Mouse (Mus musculus) stomach, postnatal 0 days (tissue): Measurements from ENCODE around the gene Aqp11. TPM values are rescaled to one million over a fixed set of nuclear protein-coding genes. Genes with fewer than 3 reads are reported as not detected.
A peak's percentile ranks its signal among the peaks of the same experiment; 100 is the strongest.

ENCODE experiments used
- ATAC-seq: fragments of 200-750 bp; cut with Nextera tagmentation; 2 replicates; pipeline ENCODE4 v1.8.0; 2017; ENCODE audit not compliant: low FRiP score, low TSS enrichment
- DNase-seq: peaks from one replicate; pipeline ENCODE4 v3.0.0-alpha.2; 2016; ENCODE audit warnings: low spot score
- H3K27ac ChIP-seq: fragments of 300-500 bp; sonication (generic); replicated peaks from 2 replicates; pipeline ENCODE4 v1.5.1; 2014; ENCODE audit warnings: mild to moderate bottlenecking, control low read depth
- H3K27me3 ChIP-seq: fragments of 300-500 bp; sonication (generic); 2 replicates; pipeline ENCODE4 v1.6.1; 2014; ENCODE audit warnings: low read length; ENCODE audit not compliant: control insufficient read depth, insufficient read depth
- H3K36me3 ChIP-seq: fragments of 300-500 bp; sonication (generic); 2 replicates; pipeline ENCODE4 v1.6.1; 2014; ENCODE audit warnings: low read length, mixed read lengths; ENCODE audit not compliant: control insufficient read depth, insufficient read depth
- H3K4me1 ChIP-seq: fragments of 300-500 bp; sonication (generic); replicated peaks from 2 replicates; pipeline ENCODE4 v1.6.1; 2014; ENCODE audit warnings: antibody characterized with exemption; ENCODE audit not compliant: control insufficient read depth, insufficient read depth
- H3K4me2 ChIP-seq: fragments of 300-500 bp; sonication (generic); replicated peaks from 2 replicates; pipeline ENCODE4 v1.6.1; 2014; ENCODE audit warnings: low read depth, mild to moderate bottlenecking, control low read depth, moderate library complexity
- H3K4me3 ChIP-seq: fragments of 300-500 bp; sonication (generic); 2 replicates; pipeline ENCODE4 v1.5.1; 2014; ENCODE audit warnings: low read depth, low read length, control low read depth
- H3K9ac ChIP-seq: fragments of 300-500 bp; sonication (generic); 2 replicates; pipeline ENCODE4 v1.6.1; 2014; ENCODE audit warnings: mild to moderate bottlenecking, low read length, control low read depth, mixed read lengths
- H3K9me3 ChIP-seq: fragments of 300-500 bp; sonication (generic); 2 replicates; pipeline ENCODE4 v1.6.1; 2016; ENCODE audit warnings: low read length; ENCODE audit not compliant: control insufficient read depth
- CTCF ChIP-seq: IDR thresholded peaks from 2 replicates; pipeline ENCODE4 v1.5.1; 2016; ENCODE audit warnings: antibody characterized with exemption, low read depth, mild to moderate bottlenecking, moderate library complexity
- EP300 ChIP-seq: optimal IDR thresholded peaks from 2 replicates; pipeline ENCODE3; 2016; ENCODE audit warnings: antibody characterized with exemption
- WGBS: fragments of 180-500 bp; shearing (Covaris S2); extraction: QIAGEN DNeasy Blood & Tissue Kit; methylation state at CpG from one replicate; pipeline ENCODE4 v1.1.7; 2014; 5-methylcytosine and 5-hydroxymethylcytosine counted together
- polyA plus RNA-seq: library from polyadenylated mRNA; unstranded; fragments of >200 nt; fragmentation: Nextera tagmentation; extraction: Ambion mirVana; gene quantifications from 2 replicates; pipeline ENCODE4 v1.2.1, GENCODE M21; 2015

The Aqp11 gene
- polyA plus RNA-seq, 1 experiment from 2014 or later, result 22.0 TPM

DNA sequence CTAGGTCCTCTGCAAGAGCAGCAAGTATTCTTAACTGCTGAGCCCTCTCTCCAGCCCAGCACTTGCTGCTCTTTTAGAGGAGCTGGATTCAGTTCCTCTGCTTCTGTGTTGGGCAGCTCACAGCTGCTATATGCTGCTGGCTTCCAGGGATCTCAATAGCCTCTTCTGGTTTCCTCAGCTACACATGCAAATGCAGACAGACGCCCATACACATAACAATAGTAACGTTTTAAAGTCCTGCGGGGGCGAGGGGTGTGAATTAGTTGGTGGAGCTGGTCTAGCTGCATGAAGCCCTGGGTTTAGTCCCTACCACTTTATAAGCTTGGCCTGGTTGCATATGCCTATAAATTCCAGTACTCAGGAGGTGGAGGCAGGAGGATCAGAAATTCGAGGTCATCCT, 19.0 kb downstream of the Aqp11 start:
- no peak for ATAC-seq
- no peak overlapping the region for H3K4me3 ChIP-seq
- no peaks in the 10 kb centered on the region for H3K27me3 ChIP-seq
- H3K9me3 ChIP-seq, result no peaks in the 10 kb centered on the region
- H3K4me2 ChIP-seq, result no peak overlapping the region
- H3K36me3 ChIP-seq, result peaks cover 8% of the 10 kb centered on the region
- H3K4me1 ChIP-seq, result no peaks in the 10 kb centered on the region
- 86% methylated on average over 5 of the region's 5 CpGs for WGBS
- no peak for DNase-seq
- H3K9ac ChIP-seq, result no peak overlapping the region
- TF ChIP-seq CTCF, result no peak
- no peak for TF ChIP-seq EP300
- H3K27ac ChIP-seq, result no peak overlapping the region

- H3K9me3 ChIP-seq, result no peaks in the 10 kb centered on the region
- no peak overlapping the region for H3K4me3 ChIP-seq
- H3K27me3 ChIP-seq, result no peaks in the 10 kb centered on the region
- H3K27ac ChIP-seq, result no peak overlapping the region
- DNase-seq (no peak), ATAC-seq (no peak)
- no peak overlapping the region for H3K9ac ChIP-seq
- H3K36me3 ChIP-seq, result peaks cover 10% of the 10 kb centered on the region
- 74% methylated on average over 1 of the region's 1 CpGs for WGBS
- H3K4me2 ChIP-seq, result no peak overlapping the region
- TF ChIP-seq CTCF, result no peak
- no peak for TF ChIP-seq EP300
- no peaks in the 10 kb centered on the region for H3K4me1 ChIP-seq
These were observed 20.8 kb downstream of the Aqp11 start for GRCm38 (mm10) chr7:97717326-97717725.

DNA sequence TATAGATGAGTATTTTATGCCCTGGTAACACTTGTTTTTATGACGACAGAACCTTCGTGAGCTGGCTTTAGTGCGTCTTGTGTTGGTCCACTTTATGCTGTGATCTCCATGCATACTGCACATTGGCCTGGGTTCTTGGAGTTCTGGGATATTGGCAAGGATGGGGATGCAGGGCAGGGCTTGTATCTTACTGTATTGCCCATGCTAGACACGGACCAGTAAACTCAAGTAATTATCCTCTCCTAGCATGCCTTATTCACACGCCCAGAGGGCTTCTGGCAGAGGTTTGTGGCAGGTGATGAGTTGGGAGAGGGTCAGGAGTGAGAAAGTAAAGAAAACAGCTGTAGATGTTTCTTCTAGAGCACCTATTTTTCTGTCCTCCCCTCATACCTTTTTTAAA, 23.4 kb downstream of the Aqp11 start:
- peaks cover 10% of the 10 kb centered on the region for H3K36me3 ChIP-seq
- 95% methylated on average over 5 of the region's 5 CpGs for WGBS

DNA sequence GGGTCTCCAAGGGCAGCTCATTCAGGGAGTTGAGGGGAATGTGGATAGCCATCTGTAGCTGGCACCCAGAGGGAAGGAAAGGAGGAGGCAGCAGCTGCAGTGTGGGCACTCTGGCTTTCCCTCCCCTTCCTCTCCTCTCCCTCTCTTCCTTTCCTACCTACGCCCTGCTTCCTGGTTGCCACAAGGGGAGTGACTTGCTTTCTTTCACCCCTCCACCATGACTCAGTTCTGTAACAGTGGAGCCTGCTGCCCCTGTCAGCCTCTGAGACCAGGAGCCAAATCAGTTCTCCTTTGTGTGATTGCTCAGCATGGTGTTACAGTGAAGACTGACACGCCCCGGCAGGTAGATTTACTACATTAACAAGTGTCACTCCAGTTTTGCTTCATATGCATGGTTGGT, 28.9 kb downstream of the Aqp11 start:
- H3K4me2 ChIP-seq, result no peak overlapping the region
- WGBS, result 69% methylated on average over 3 of the region's 3 CpGs
- H3K9me3 ChIP-seq, result no peaks in the 10 kb centered on the region
- no peak overlapping the region for H3K9ac ChIP-seq
- ATAC-seq (peak; percentile 92), DNase-seq (peak; percentile 39)
- peaks cover 2% of the 10 kb centered on the region; the same call in 1 of the 2 replicates for H3K36me3 ChIP-seq
- no peaks in the 10 kb centered on the region for H3K27me3 ChIP-seq
- H3K4me1 ChIP-seq, result no peaks in the 10 kb centered on the region
- no peak overlapping the region for H3K4me3 ChIP-seq
- H3K27ac ChIP-seq, result 0 out of 2 replicates have a peak overlapping the region, but pooled peaks have one; percentile 9
- TF ChIP-seq EP300 (no peak), CTCF (no peak)

More for the DNA sequence above, 23.4 kb downstream of the Aqp11 start:
- H3K27me3 ChIP-seq, result no peaks in the 10 kb centered on the region
- DNase-seq, result no peak
- no peaks in the 10 kb centered on the region for H3K9me3 ChIP-seq
- no peak overlapping the region for H3K4me3 ChIP-seq
- ATAC-seq, result no peak
- no peak overlapping the region for H3K4me2 ChIP-seq
- TF ChIP-seq EP300, result no peak
- TF ChIP-seq CTCF, result no peak
- no peak overlapping the region for H3K9ac ChIP-seq
- H3K27ac ChIP-seq, result no peak overlapping the region
- H3K4me1 ChIP-seq, result no peaks in the 10 kb centered on the region

DNA sequence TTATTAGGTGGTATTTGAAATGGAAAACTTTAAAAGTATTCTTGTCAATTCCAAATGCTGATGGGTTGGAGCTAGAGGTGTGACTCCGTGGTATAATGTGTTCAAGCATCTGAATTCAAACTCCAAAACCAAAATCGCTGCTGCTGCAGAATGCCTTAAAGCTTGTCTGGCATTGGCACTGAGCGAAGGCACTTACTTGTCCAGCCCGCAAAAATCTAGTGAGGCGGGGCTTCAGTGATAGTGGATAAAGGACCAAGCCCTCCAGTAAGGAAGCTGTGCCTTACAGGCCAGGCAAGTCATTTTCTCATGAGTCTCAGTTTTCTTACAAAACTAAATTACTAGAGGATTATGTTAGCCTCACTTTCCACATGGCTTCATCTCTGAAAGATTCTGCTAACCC, 30.3 kb downstream of the Aqp11 start:
- Histone ChIP-seq H3K27ac (no peak overlapping the region), H3K4me2 (no peak overlapping the region), H3K27me3 (no peaks in the 10 kb centered on the region), H3K9me3 (no peaks in the 10 kb centered on the region), H3K4me3 (no peak overlapping the region), H3K4me1 (no peaks in the 10 kb centered on the region), H3K9ac (no peak overlapping the region), H3K36me3 (no peaks in the 10 kb centered on the region)
- TF ChIP-seq EP300 (no peak), CTCF (no peak)
- ATAC-seq, result no peak
- WGBS, result 73% methylated on average over 5 of the region's 5 CpGs
- DNase-seq, result peak; percentile 28

- Histone ChIP-seq H3K36me3 (no peaks in the 10 kb centered on the region), H3K9me3 (no peaks in the 10 kb centered on the region), H3K4me3 (no peak overlapping the region), H3K27ac (no peak overlapping the region), H3K9ac (no peak overlapping the region), H3K4me1 (no peaks in the 10 kb centered on the region), H3K27me3 (no peaks in the 10 kb centered on the region), H3K4me2 (no peak overlapping the region)
- TF ChIP-seq CTCF, result no peak
- TF ChIP-seq EP300, result no peak
- 61% methylated on average over 4 of the region's 4 CpGs for WGBS
- no peak for ATAC-seq
- DNase-seq, result no peak
These were observed 31.0 kb downstream of the Aqp11 start for GRCm38 (mm10) chr7:97707123-97707522.
